8 mouse cellular contexts compared by ENCODE assay signal in the genomic region with DNA sequence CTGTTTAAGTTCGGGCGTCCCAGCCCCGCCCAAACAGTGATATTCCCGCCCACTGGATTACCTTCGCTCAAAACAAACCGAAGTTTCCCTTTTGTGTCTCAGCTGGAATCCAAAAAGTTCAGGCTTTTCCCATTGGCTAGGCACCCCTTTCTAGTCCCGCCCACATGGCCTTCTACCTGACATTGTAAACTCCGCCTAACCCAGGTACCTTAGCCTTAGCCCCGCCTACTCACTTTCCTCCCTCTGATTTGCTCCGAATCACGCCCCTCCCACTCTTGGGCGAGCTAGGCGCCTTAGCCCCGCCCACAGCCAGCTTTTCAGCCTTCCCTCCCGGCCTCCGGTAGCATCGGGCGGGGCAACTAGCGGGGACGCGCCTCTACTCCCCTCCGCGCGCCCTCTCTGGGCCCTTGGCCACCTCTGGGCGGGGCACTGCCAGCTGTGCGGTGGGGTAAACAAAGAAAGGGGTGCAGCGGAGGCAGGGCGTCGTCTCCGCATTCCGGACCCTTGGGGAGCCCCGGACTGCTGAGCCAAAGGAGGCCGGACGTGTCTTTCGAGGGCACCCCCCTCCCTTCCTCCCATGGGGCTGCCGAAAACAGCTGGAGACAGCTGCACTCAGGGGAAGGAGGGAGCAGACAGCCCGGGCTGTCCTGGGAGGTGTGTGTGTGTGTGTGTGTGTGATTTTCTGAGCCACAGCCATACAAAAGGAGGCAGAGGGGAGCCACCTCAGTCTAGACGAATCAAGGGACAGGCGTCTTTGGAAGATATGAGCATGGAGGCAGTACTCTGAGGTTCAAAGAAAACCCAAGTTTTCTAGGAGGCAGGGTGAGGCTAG. TPM values are rescaled to one million over a fixed set of nuclear protein-coding genes. Genes with fewer than 3 reads are reported as not detected.
A peak's percentile ranks its signal among the peaks of the same experiment; 100 is the strongest.
DNase-seq lines count a peak whose midpoint lies in the region; ATAC-seq and TF ChIP-seq lines count a peak whose summit lies in the region.

No protein-coding gene starts in this region.

- no peak overlapping the region for H3ac ChIP-seq in myocyte (ENCODE audit: control insufficient read depth, insufficient read length)

- peaks cover 42% of the 10 kb centered on the region for H3K27me3 ChIP-seq in intestine, embryonic 16.5 days (replicated peaks; ENCODE audit: control insufficient read depth, insufficient read depth, low read length)
- peaks cover 100% of the 10 kb centered on the region for H3K27me3 ChIP-seq in liver, embryonic 12.5 days (replicated peaks)
- no peaks in the 10 kb centered on the region for H3K27me3 ChIP-seq in myocyte (ENCODE audit: control insufficient read depth, insufficient read depth, insufficient read length)
- H3K27me3 ChIP-seq in stomach, embryonic 16.5 days (ENCODE audit: control insufficient read depth, insufficient read depth, low read length): peaks cover 17% of the 10 kb centered on the region

- peak overlapping the region; percentile 85 for H3K9ac ChIP-seq in intestine, embryonic 16.5 days (ENCODE audit: low read depth, low read length)
- 0 out of 2 replicates have a peak overlapping the region, but pooled peaks have one; percentile 24 for H3K9ac ChIP-seq in liver, embryonic 12.5 days
- H3K9ac ChIP-seq in stomach, embryonic 16.5 days (ENCODE audit: low read length): peak overlapping the region; percentile 96

- peak overlapping the region; percentile 68 for H3K4me3 ChIP-seq in intestine, embryonic 16.5 days (ENCODE audit: low read length)
- peak overlapping the region; percentile 55 for H3K4me3 ChIP-seq in liver, embryonic 12.5 days
- peak overlapping the region; percentile 35 for H3K4me3 ChIP-seq in myocyte
- peak overlapping the region; percentile 75 for H3K4me3 ChIP-seq in stomach, embryonic 16.5 days (replicated peaks; ENCODE audit: low read length)

- ATAC-seq in intestine, embryonic 16.5 days: peak; percentile 61
- ATAC-seq in liver, embryonic 12.5 days: peak; percentile 69
- peak; percentile 65 for ATAC-seq in stomach, embryonic 16.5 days (ENCODE audit: insufficient read depth, low FRiP score)

- H3K27ac ChIP-seq in intestine, embryonic 16.5 days (ENCODE audit: low read length): peak overlapping the region; percentile 90
- no peak overlapping the region for H3K27ac ChIP-seq in liver, embryonic 12.5 days
- peak overlapping the region; percentile 98 for H3K27ac ChIP-seq in stomach, embryonic 16.5 days (ENCODE audit: low read length)

- peak; percentile 57 to 71 for DNase-seq in frontal cortex, postnatal 10 days (ENCODE audit: low spot score in 2 of 2)
- DNase-seq in frontal cortex, postnatal 36 days (ENCODE audit: low spot score in 2 of 2): no peak
- DNase-seq in embryo, embryonic 10 days (ENCODE audit: low spot score): peak; percentile 88
- DNase-seq in gastrocnemius, postnatal 4 days (ENCODE audit: low spot score in 2 of 2): peak; percentile 82 to 91

- 0 out of 2 replicates have a peak, but pooled peaks cover 2% of the 10 kb centered on the region for H3K36me3 ChIP-seq in intestine, embryonic 16.5 days (ENCODE audit: control insufficient read depth, insufficient read depth, low read length)
- no peaks in the 10 kb centered on the region for H3K36me3 ChIP-seq in liver, embryonic 12.5 days
- H3K36me3 ChIP-seq in myocyte (ENCODE audit: control insufficient read depth, insufficient read depth): no peaks in the 10 kb centered on the region
- peaks cover 5% of the 10 kb centered on the region; the same call in 1 of the 2 replicates for H3K36me3 ChIP-seq in stomach, embryonic 16.5 days (ENCODE audit: control insufficient read depth, insufficient read depth, low read length)

- H3K9me3 ChIP-seq in intestine, embryonic 16.5 days (ENCODE audit: control insufficient read depth, low read length): no peaks in the 10 kb centered on the region
- H3K9me3 ChIP-seq in liver, embryonic 12.5 days (replicated peaks): no peaks in the 10 kb centered on the region
- no peaks in the 10 kb centered on the region for H3K9me3 ChIP-seq in stomach, embryonic 16.5 days (replicated peaks; ENCODE audit: control insufficient read depth, low read length)

- under 1% methylated on average over 39 of the region's 39 CpGs for WGBS in intestine, embryonic 16.5 days
- 2% methylated on average over 39 of the region's 39 CpGs for WGBS in liver, embryonic 12.5 days (ENCODE audit: insufficient replicate concordance)
- WGBS in stomach, embryonic 16.5 days: 1% methylated on average over 39 of the region's 39 CpGs

- peak; percentile 66 for TF ChIP-seq POLR2A in myocyte (IDR thresholded peaks at IDR 0.05; ENCODE audit: insufficient read length, low read depth)

- peak overlapping the region; percentile 88 for H3K4me2 ChIP-seq in intestine, embryonic 16.5 days (ENCODE audit: low read depth, low read length)
- H3K4me2 ChIP-seq in liver, embryonic 12.5 days: peak overlapping the region; percentile 75
- peak overlapping the region; percentile 80 for H3K4me2 ChIP-seq in myocyte (ENCODE audit: low read depth)
- H3K4me2 ChIP-seq in stomach, embryonic 16.5 days (ENCODE audit: low read depth, low read length): peak overlapping the region; percentile 85

- H3K4me1 ChIP-seq in intestine, embryonic 16.5 days (ENCODE audit: control insufficient read depth, insufficient read depth, low read length): peaks cover 50% of the 10 kb centered on the region
- H3K4me1 ChIP-seq in liver, embryonic 12.5 days: peaks cover 67% of the 10 kb centered on the region
- H3K4me1 ChIP-seq in stomach, embryonic 16.5 days (ENCODE audit: control insufficient read depth, insufficient read depth, low read length): peaks cover 47% of the 10 kb centered on the region

- no peaks in the 10 kb centered on the region for H3K79me2 ChIP-seq in myocyte (ENCODE audit: control insufficient read depth, insufficient read depth)

TF ChIP-seq in myocyte, 11 proteins besides CTCF, POLR2A, EP300 and RAD21:
- peak; percentile 42 to 95 (median 89) for TF ChIP-seq MYOD1 (IDR thresholded peaks at IDR 0.05; ENCODE audit: control insufficient read depth in 1 of 3, insufficient read length in 2 of 3, low read depth in 2 of 3)
- peak; percentile 35 for TF ChIP-seq TCF3 (IDR thresholded peaks at IDR 0.05; ENCODE audit: insufficient read length, low read depth)
- no peak for TF ChIP-seq CEBPB (IDR thresholded peaks at IDR 0.05; ENCODE audit: insufficient read depth, poor library complexity, severe bottlenecking)
- no peak for TF ChIP-seq POLR2AphosphoS2 (IDR thresholded peaks at IDR 0.05; ENCODE audit: insufficient read length, low read depth)
- TF ChIP-seq E2F4 (IDR thresholded peaks at IDR 0.05; ENCODE audit: insufficient read depth): no peak
- peak; percentile 42 for TF ChIP-seq TCF12 (IDR thresholded peaks at IDR 0.05; ENCODE audit: insufficient read depth, poor library complexity, severe bottlenecking)
- TF ChIP-seq REST (IDR thresholded peaks at IDR 0.05; ENCODE audit: insufficient read depth, insufficient read length): no peak
- TF ChIP-seq USF1 (IDR thresholded peaks at IDR 0.05; ENCODE audit: low read depth): no peak
- no peak for TF ChIP-seq SRF (IDR thresholded peaks at IDR 0.05; ENCODE audit: control insufficient read depth, insufficient read length, low read depth)
- peak in 2 of 3 experiments; percentile 79 to 81 for TF ChIP-seq MYOG (IDR thresholded peaks at IDR 0.05; ENCODE audit: control insufficient read depth in 1 of 3, insufficient read depth in 1 of 3, insufficient read length in 2 of 3, low read depth in 2 of 3)
- no peak for TF ChIP-seq MAX (IDR thresholded peaks at IDR 0.05; ENCODE audit: low read depth)
TF ChIP-seq in myocyte: peak in this region for 4.

RNA-seq across cellular contexts. Expression of a gene that starts 6.6 kb away (rescaled TPM):
- total RNA-seq in gastrocnemius, postnatal 4 days (2021): 100 to 1,000 TPM; 152 to 169 TPM
- 70.2 and 79.2 TPM in 2 replicates for polyA plus RNA-seq in intestine, embryonic 16.5 days (2015; fragmentation: Nextera tagmentation; extraction: Ambion mirVana)
- polyA plus RNA-seq in liver, embryonic 12.5 days (2016; fragmentation: Nextera tagmentation; extraction: Ambion mirVana): 5.7 TPM in 2 replicates
- 32.5 TPM for polyA plus RNA-seq in myocyte (2012; fragmentation: generic; extraction: Trizol)
- polyA plus RNA-seq in stomach, embryonic 16.5 days (2015; fragmentation: Nextera tagmentation; extraction: Ambion mirVana): 170 and 202 TPM in 2 replicates

RNA-seq across cellular contexts. Expression of a gene that starts 24.9 kb away (rescaled TPM):
- total RNA-seq in gastrocnemius, postnatal 4 days (2021): 10 to 100 TPM; 11.0 to 11.5 TPM
- polyA plus RNA-seq in intestine, embryonic 16.5 days (2015; fragmentation: Nextera tagmentation; extraction: Ambion mirVana): 35.6 and 37.8 TPM in 2 replicates
- polyA plus RNA-seq in liver, embryonic 12.5 days (2016; fragmentation: Nextera tagmentation; extraction: Ambion mirVana): 32.1 and 36.1 TPM in 2 replicates
- polyA plus RNA-seq in myocyte (2012; fragmentation: generic; extraction: Trizol): 18.4 TPM
- 41.0 and 41.7 TPM in 2 replicates for polyA plus RNA-seq in stomach, embryonic 16.5 days (2015; fragmentation: Nextera tagmentation; extraction: Ambion mirVana)

RNA-seq across cellular contexts. Expression of a gene that starts 26.3 kb away (rescaled TPM):
- not detected for total RNA-seq in gastrocnemius, postnatal 4 days (2021)
- polyA plus RNA-seq in intestine, embryonic 16.5 days (2015; fragmentation: Nextera tagmentation; extraction: Ambion mirVana): 1.6 TPM in 1 of 2 replicates, not detected in the other
- polyA plus RNA-seq in liver, embryonic 12.5 days (2016; fragmentation: Nextera tagmentation; extraction: Ambion mirVana): not detected in 2 replicates
- polyA plus RNA-seq in myocyte (2012; fragmentation: generic; extraction: Trizol): 0.11 TPM
- 3.0 TPM in 1 of 2 replicates, not detected in the other for polyA plus RNA-seq in stomach, embryonic 16.5 days (2015; fragmentation: Nextera tagmentation; extraction: Ambion mirVana)

Comparison
In these comparisons a context has a peak if more than half of its experiments do, and no peak if none do; other contexts are left out.
1. DNase-seq: peak in frontal cortex, postnatal 10 days (2 of 2), embryo, embryonic 10 days (single experiment) and gastrocnemius, postnatal 4 days (2 of 2); none in frontal cortex, postnatal 36 days (0 of 2).
2. H3K9ac ChIP-seq: peak in every context shown above with its lines; median percentile 96 in stomach, embryonic 16.5 days; 85 in intestine, embryonic 16.5 days; 24 in liver, embryonic 12.5 days.
3. Peak in every context shown above with its lines, with median percentiles within 50 percentile points of each other: ATAC-seq, H3K4me2 ChIP-seq and H3K4me3 ChIP-seq.